Mouse (Mus musculus) gastrocnemius, adult 8-10 months (tissue): Measurements from ENCODE around the gene Fzd10. TPM values are rescaled to one million over a fixed set of nuclear protein-coding genes. Genes with fewer than 3 reads are reported as not detected.

ENCODE experiments used
- DNase-seq, 2 experiments: peaks; one replicate each; pipeline ENCODE4 v3.0.0; 2022; ENCODE audit warnings: low spot score in 2 of 2
- total RNA-seq, 4 experiments: library from RNA; stranded (reverse); gene quantifications; 2 replicates each; pipeline ENCODE4 v1.2.4; 2022

The Fzd10 gene
- total RNA-seq, 4 experiments from 2014 or later: 0.77 to 1.1 (median 0.99) TPM

DNA sequence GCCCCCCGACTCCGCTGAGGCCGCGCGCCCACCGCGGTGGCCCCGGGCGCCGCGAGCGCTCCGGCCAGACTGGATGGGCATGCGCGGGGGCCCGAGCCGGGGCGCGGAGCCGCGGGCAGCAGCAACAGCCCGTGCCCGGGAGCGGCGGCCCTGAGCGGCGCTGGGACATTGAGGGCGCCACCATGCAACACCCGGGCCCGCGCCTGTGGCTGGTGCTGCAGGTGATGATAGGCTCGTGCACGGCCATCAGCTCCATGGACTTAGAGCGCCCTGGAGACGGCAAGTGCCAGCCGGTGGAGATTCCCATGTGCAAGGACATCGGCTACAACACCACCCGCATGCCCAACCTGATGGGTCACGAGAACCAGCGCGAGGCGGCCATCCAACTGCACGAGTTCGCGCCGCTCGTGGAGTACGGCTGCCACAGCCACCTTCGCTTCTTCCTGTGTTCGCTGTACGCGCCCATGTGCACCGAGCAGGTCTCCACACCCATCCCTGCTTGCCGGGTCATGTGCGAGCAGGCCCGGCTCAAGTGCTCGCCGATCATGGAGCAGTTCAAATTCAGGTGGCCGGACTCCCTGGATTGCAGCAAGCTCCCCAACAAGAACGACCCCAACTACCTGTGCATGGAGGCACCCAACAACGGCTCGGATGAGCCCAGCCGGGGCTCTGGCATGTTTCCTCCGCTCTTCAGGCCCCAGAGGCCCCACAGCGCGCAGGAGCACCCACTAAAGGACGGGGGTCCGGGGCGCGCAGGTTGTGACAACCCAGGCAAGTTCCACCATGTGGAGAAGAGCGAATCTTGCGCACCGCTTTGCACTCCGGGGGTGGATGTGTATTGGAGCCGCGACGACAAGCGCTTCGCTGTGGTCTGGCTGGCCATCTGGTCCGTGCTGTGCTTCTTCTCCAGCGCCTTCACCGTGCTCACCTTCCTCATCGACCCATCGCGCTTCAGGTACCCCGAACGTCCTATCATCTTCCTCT is 684 bp downstream of the Fzd10 start:
- no peak for DNase-seq

DNA sequence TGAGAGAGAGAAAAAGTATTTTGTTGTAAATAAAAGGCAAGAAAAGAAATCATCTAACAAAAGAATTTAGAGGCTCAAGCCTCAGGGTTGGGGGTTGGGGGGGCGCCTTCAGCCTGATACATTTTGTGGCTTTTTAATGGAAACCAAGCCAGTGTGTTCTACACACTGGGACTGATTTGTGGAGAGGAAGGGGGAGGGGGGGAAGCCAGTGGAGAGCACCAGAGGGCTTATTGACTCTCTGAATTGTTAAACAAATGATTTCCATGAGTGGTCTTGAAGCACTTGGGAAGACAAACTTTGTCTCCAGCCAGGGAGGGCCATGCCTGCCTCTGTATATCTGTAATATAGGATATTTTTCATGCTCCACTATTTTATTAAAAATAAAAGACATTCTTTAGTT is 3.0 kb downstream of the Fzd10 start:
- no peak for DNase-seq

DNA sequence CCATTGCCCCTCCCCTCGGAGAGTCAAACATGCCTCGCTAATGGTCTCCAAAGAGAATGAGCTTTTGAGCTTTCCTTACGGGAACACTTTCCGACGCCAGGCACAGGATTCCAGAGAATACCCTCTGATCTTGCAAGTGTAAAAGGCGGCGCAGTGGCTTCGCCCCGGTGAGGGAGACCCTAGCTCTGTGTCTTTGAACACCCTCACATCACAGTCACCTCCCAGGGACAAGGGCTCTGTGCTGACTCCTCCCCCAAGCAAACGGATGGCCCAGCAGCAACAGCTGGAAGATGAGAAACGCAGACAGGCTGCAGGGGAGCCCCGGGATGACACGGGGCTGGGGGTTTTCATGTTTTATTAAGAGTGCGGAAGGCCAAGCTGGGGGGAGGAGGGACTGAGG is 6.0 kb downstream of the Fzd10 start:
- no peak for DNase-seq

DNA sequence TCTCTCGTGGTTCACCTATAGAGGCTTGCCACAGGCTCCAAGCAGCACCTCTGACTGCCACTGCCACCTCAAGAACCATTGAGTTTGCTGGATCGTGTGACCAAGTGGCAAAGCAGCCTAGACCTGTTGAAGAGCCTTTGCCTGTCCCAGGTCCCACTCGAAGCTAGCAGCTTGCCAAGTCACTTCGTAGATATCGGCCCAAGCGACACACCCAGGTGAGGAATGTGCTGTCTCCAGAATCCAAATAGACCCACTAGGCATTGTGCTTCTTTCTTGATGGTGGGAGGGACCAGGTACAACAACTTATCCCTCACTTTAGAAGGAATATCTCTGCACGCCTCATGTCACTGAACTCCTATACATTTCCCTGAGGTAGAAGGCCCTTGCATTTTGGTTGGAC is 8.4 kb downstream of the Fzd10 start:
- no peak for DNase-seq

DNA sequence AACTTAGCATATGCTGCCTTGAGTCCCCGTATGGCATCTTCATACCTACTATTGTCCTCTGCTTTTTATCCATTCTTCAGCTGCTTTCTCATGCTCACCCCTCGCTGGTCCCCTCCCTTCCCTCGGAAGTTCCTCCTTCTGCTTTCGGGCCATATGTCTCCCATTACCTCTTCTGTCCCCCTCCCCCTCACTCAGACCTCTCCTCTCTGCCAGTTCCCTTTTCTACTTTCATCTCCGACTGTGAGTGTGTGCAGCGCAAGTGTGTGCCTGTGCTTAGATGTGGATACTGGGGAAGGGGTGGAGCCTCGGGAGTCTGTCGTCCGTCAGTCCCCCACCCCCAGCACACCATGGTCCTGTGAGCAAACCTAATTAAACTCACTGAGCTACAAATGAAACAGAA is 17.0 kb downstream of the Fzd10 start:
- no peak for DNase-seq

DNA sequence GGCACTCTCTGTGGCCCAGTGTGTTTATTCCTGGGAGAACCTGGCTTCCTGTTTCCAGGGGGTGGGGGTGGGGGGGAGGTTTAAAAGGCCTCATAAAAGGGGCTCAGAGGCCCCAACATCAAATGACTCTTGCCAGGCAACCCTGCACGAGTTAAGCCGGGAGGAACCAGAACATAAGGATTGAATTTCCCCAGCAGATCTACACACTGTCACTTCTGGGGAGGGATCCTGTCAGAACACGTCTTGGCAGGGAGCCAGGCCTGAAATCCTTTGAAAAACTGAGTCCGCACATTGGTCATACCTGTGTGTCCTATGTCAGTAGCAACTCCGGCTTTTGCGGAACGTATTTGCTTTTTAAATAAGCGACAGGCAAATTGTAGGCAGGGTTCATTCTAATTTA is 19.3 kb downstream of the Fzd10 start:
- DNase-seq: no peak

DNA sequence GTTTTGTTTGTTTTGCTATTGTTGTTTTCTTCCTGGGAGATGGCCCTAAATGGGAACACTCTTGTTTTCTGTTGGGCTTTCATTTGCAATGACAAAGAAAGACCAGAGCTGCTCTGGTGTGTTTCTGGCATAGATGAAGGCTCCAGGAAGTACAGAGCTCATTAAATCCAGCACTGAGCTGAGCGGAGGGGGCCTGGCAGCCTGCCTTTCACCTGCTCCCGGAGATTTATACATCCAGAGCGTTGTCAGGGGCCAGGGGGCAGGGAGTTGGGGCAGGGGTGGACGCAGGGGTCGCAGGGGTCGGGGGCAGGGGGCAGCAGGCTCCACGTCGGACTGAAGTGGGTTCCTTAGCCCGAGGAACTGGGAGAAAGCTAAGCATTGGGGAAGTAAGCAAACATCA is 19.8 kb downstream of the Fzd10 start:
- DNase-seq: no peak

DNA sequence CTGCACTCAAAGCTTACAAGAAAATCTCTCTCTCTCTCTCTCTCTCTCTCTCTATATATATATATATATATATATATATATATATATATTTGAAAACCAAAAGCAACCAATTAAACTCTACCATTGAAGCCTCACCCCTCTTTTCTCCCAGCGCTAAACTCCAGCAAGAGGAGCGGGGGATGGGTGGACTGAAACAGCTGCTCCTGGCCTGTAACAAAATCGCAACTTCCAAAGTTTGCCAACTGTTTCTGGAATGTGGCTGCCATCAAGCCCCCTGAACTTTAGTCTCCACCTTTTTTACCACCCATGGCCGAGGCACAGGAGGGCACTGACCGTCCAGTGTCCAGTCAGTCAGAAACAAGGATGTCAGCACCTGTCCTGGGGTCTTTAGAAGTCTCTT is 27.1 kb downstream of the Fzd10 start:
- no peak for DNase-seq

DNA sequence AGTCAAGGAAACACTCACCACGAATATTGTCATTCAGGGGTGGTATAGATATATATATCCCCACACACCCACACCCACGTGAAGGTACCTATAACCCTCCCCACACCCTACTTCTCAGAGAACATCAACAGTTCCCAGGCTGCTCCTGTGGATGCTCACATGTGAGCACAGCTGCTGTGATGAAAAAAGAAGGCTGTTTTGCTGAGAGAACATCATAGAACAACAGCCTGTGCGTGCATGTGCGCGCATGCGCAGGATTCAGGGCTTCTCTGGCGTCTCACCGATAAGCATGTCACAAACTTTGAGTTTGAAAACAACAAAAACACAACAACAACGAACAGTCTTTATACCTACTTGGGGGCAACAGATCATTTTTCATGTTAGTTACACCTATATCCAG is 36.0 kb downstream of the Fzd10 start:
- DNase-seq: no peak

DNA sequence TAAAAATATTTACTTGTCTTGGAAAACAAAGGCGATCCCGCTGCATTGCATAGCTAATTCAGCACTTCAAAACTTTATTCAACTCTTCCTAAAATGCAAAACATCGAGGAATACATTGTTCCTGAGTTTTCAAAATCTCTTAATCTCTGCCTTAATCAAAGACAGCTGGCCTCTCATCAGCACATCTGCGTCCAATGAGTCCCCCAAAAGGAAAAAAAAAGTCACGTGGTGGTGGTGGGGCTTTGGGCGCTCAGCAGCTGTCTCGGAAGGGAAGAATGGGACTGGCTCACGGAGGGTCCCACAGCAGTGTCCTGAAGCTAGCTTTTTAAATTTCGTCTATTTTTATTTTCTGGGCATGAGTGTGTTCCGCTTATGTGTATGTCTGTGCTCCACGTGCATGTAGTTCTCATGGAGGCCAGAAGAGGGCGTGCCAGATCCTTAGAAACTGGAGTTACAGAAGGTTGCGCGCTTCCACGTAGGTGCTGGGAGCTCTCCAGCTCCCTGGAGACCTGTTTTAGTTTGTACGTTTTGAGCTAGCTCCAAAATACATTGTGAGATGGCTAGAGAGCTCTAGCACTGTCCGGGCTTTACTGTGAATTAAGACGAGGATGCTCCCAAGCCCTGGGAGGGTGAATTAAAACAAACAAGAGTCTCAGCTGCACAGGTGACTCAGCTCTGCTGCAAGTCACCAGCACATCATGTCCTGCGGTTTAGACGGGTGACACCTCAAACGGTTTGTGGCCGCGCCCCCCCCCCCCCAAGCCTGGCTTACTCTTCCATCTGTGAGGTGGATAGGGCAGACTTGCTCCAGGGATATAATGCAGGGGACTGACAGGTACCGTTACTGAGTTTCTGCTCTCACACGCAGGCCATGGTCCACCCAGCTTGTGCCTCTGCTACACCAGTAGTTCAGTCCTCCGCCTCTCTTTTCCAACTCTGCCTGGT is 36.7 kb downstream of the Fzd10 start:
- DNase-seq: no peak

DNA sequence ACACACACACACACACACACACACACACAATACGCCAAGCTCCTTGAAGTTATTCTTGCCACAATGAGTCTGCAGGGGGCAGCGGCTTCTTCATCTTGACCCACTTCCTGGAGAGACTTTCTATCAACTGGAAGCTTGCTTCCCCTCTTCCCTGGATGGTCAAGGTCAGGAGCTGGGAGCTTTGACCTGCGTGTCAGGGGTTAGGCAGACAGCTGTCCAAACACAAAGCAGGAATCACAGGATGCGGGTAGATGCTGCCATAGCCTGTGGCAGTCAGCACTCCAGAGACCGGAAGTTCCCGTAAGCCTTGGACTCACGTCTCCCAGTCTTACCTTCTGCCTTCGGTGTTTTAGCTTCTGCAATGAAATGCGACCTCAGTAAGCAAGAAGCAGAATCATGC is 38.1 kb downstream of the Fzd10 start:
- no peak for DNase-seq

DNA sequence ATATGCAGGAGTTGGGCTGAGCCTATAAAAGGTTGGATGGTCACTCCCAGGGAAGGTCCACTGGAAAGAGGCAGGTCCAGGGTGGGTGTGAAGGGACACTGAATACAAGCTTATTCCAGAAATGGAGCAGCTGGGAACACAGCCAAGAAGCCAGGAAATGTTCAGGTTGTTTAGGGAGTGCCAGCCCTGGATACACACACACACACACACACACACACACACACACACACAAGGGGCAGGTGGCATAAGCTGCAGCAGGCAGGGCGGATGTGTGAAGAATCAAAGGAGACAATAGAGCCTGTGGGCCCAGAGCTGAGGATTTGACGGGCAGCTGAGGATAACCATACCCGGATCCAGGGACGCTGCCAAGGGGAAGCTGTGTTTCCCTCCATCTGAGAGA is 42.4 kb downstream of the Fzd10 start:
- DNase-seq: no peak

DNA sequence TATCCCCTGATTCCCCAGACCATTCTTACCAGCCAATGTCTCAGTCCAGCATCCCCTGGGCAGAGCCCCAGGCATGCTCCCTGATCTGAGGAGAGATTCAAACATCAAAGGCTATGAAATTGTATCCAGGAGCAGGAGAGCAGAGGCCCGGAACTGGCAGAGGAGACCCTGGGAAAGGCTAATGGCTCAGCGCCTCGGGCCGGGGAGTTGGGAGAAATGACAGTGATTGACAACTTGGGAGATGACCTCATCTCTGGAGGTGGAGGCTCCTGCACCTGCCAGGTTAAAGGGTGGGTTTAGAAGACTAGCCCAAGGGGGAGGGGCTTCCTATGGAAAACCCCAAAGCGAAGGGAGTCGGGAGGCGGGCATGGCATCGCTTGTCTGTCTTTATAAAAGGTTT is 45.1 kb downstream of the Fzd10 start:
- DNase-seq: no peak

DNA sequence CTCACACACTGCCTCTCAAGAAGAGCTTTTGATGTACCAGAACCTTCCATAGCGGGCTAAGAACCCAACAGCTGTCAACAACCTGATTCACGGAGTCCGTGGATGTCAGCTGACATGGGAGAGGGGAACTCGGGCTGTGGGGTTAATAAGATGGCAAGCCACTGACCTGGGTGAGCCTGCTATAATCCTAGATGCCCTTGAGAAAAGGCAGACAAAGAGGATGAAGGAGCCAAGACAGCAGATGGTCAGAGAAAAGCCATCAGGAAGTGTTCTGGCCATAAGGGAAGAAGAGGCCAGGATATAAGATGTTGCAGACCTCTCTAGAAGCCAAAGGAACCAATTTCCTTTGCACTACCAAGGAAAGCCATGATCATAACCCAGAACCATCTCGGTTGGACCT is 45.6 kb downstream of the Fzd10 start:
- no peak for DNase-seq

DNA sequence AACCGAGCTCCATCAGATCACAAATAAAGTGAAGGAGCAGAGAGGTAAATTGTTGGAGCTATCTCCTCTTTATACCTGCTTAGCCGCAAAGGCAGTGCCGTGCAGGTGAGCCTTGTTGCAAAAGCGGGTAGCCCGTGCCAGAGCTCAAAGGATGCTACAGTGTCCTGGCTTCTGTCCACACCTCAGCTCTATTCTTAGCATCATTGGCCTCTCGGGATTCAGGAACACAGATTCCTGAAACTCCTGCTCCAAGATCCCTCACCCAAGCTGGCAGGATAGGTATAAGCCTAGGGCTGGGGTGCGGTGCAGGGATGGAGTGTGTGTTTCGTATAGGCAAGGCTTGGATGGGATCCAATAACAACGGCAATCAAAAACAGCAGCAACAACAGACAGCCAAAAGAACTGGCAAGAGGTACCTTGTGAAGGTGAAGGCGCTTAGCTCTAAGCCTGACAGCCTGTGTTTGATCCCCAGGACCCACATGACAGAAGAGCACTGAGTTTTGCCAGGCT is 46.6 kb downstream of the Fzd10 start:
- DNase-seq: no peak

DNA sequence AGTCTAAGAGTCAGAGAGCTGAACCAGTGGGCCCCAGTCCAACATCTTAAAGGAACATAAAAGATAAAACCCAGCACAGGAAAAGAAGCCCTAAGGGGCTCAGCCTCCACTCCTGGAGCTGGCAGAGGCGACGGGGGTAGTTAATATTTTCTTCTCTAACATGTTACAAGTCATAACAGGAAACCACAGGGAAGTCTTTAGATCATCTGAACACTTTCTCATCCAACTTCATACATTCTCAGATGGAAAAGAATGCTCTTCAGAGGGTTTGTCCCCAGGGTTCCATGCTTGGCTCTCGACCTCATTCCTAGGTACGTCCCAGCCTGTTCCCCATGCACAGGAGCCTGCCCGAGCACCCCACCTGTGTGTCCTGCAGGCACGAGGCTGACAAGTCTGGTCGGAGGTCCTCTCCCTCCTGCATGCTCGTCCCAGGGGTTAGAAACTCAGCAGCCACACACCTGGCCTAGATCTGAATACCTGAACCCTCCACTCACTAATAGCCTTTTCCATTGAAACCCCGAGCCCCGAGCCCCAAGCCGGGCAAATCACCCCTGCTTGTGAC is 48.8 kb downstream of the Fzd10 start:
- no peak for DNase-seq

Other genes with a start within 250 kb of the Fzd10 start
- under 1 TPM in 1 of 4 experiments, not detected in 3; 0.13 TPM for gene Tmem132d, start 167.8 kb upstream of the Fzd10 start, total RNA-seq
- not detected for gene Piwil1, start 101.7 kb downstream of the Fzd10 start, total RNA-seq